In the genomic region with DNA sequence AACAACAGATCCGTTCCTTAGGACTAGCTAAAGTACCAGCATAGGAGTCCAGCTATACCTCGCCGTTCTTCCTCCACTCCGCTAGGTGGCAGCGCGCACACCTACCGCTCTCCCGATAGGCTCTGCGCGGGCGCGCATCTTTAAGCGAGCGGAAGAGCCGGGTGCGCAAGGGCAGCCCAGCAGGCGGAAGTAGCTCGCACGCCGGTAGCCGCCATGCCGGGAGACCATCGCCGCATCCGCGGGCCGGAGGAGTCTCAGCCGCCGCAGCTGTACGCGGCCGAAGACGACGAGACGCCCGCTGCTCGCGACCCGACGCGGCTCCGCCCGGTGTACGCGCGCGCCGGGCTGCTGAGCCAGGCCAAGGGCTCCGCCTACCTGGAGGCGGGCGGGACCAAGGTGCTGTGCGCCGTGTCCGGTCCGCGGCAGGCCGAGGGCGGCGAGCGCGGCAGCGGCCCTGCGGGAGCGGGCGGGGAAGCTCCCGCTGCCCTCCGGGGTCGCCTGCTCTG, we compare ENCODE assay signal across 8 mouse cellular contexts. TPM values are rescaled to one million over a fixed set of nuclear protein-coding genes. Genes with fewer than 3 reads are reported as not detected.
DNase-seq lines count a peak whose midpoint lies in the region; ATAC-seq and TF ChIP-seq lines count a peak whose summit lies in the region.

A gene (plus strand): TSS at position 182 of the 506 bp plus-strand sequence.

- peak; percentile 95 for TF ChIP-seq CTCF in hindbrain, postnatal 0 days (IDR thresholded peaks at IDR 0.05; ENCODE audit: low read depth)
- TF ChIP-seq CTCF in left cerebral cortex, adult 2 months (IDR thresholded peaks at IDR 0.05), result peak; percentile 92

- H3K27ac ChIP-seq in hindbrain, postnatal 0 days, result peak within 1 kb of the TSS; percentile 70
- peak within 1 kb of the TSS; percentile 51 for H3K27ac ChIP-seq in left cerebral cortex, adult 2 months

- peak within 1 kb of the TSS; percentile 97 for H3K4me2 ChIP-seq in hindbrain, postnatal 0 days (ENCODE audit: low read depth, low read length)

- intact Hi-C loops in left cerebral cortex, adult 2 months (cut with DNase I), result loop anchor here (1.0 kb wide), 1 partner anchor 34 kb away; no protein-coding TSS in a partner anchor

- no peaks in the 10 kb centered on the region for H3K9me3 ChIP-seq in hindbrain, postnatal 0 days (ENCODE audit: low read length)

- peaks cover 47% of the 10 kb centered on the region for H3K36me3 ChIP-seq in hindbrain, postnatal 0 days (ENCODE audit: insufficient read depth, low read length)

- H3K4me1 ChIP-seq in hindbrain, postnatal 0 days (ENCODE audit: insufficient read depth, low read length), result peaks cover 13% of the 10 kb centered on the region

- H3K9ac ChIP-seq in hindbrain, postnatal 0 days (replicated peaks; ENCODE audit: low read length), result peak within 1 kb of the TSS; percentile 72

- peak; percentile 94 for ATAC-seq in hindbrain, postnatal 0 days
- peak; percentile 99 for ATAC-seq in megakaryocyte, adult 5-6 weeks (ENCODE audit: poor library complexity, severe bottlenecking)

- H3K27me3 ChIP-seq in hindbrain, postnatal 0 days (ENCODE audit: insufficient read depth, low read length), result no peaks in the 10 kb centered on the region

- peak within 1 kb of the TSS; percentile 91 for H3K4me3 ChIP-seq in hindbrain, postnatal 0 days (ENCODE audit: low read length)
- H3K4me3 ChIP-seq in left cerebral cortex, adult 2 months, result peak within 1 kb of the TSS; percentile 78

- WGBS in hindbrain, postnatal 0 days, result under 1% methylated on average over 53 of the region's 68 CpGs

- DNase-seq in T-cell, adult 2 months (ENCODE audit: low spot score), result peak; percentile 92
- peak; percentile 91 to 92 for DNase-seq in cerebellum, postnatal 36 days
- peak; percentile 91 for DNase-seq in gastrocnemius, adult 18-20 months (ENCODE audit: low spot score)
- DNase-seq in hindbrain, postnatal 0 days (ENCODE audit: low spot score), result peak; percentile 97
- peak; percentile 91 to 92 for DNase-seq in left cerebral cortex, adult 2 months (ENCODE audit: extremely low spot score in 1 of 2, low spot score in 2 of 2)
- DNase-seq in right cerebral cortex, adult 2 months (ENCODE audit: low spot score in 2 of 2), result peak; percentile 91 to 93
- peak; percentile 91 for DNase-seq in urinary bladder, postnatal 14 days (ENCODE audit: low spot score)

RNA-seq across cellular contexts. Expression of the gene that starts here (rescaled TPM):
- total RNA-seq in gastrocnemius, adult 18-20 months (2021), result not detected
- 11.8 TPM in 1 of 2 replicates, not detected in the other for total RNA-seq in hindbrain, postnatal 0 days (2014; rRNA removed)
- not detected in 2 replicates for polyA plus RNA-seq in hindbrain, postnatal 0 days (2015; fragmentation: Nextera tagmentation; extraction: Ambion mirVana)
- not detected for total RNA-seq in left cerebral cortex, adult 2 months (2021)
- total RNA-seq in megakaryocyte, adult 5-6 weeks (2015), result 7.4 and 13.8 TPM in 2 replicates
- total RNA-seq in megakaryocyte, adult 5-6 weeks (2017), result 11.3 and 13.4 TPM in 2 replicates

Comparison
In these comparisons a context has a peak if more than half of its experiments do, and no peak if none do; other contexts are left out.
1. Peak in every context shown above with its lines: DNase-seq, ATAC-seq, H3K4me3 ChIP-seq and H3K27ac ChIP-seq.
2. Peak in DNase-seq in gastrocnemius, adult 18-20 months; RNA of the gene not detected or under 1 TPM.
3. Peak in DNase-seq, H3K4me3 ChIP-seq and H3K27ac ChIP-seq in left cerebral cortex, adult 2 months; RNA of the gene not detected or under 1 TPM.